Mouse (Mus musculus) inflammation-experienced regulatory T-cells, adult 16 weeks (primary cell): ENCODE data around the gene Mfsd4b5. TPM values are rescaled to one million over a fixed set of nuclear protein-coding genes. Genes with fewer than 3 reads are reported as not detected.

Experiments
- polyA plus RNA-seq: library from polyadenylated mRNA; unstranded; fragments of 100-300 nt; shearing (Covaris generic); gene quantifications from one replicate; pipeline ENCODE4 v1.2.1, GENCODE M21; 2017

The Mfsd4b5 gene
- polyA plus RNA-seq, result not detected

GRCm38 (mm10) chr10:39986466-39986865 lies at the start of gene Mfsd4b5:
Gene Mfsd4b5 (minus strand): TSS chr10:39986646.

GRCm38 (mm10) chr10:40024554-40025428 lies 38.3 kb upstream of the Mfsd4b5 start, which contains the start of gene Mfsd4b1:
Gene Mfsd4b1 (minus strand): TSS chr10:40025268.

GRCm38 (mm10) chr10:39959761-39960440 lies 26.5 kb downstream of the Mfsd4b5 start, which contains the start of gene Mfsd4b3:
Gene Mfsd4b3 (minus strand): TSS chr10:39960153.

GRCm38 (mm10) chr10:39926616-39927139 lies 59.8 kb downstream of the Mfsd4b5 start, which contains the start of gene Mfsd4b2:
Gene Mfsd4b2 (minus strand): TSS chr10:39926923.

Other genes starting within 250 kb of the Mfsd4b5 start
- 5.8 TPM for gene Mfsd4b4, start 87.4 kb downstream of the Mfsd4b5 start, polyA plus RNA-seq
- not detected for gene Mfsd4b2, start 59.7 kb downstream of the Mfsd4b5 start, polyA plus RNA-seq
- not detected for gene Mfsd4b3, start 26.5 kb downstream of the Mfsd4b5 start, polyA plus RNA-seq
- gene Mfsd4b1, start 38.6 kb upstream of the Mfsd4b5 start, polyA plus RNA-seq, result not detected
- 1.9 TPM for gene Slc16a10, start 155.6 kb upstream of the Mfsd4b5 start, polyA plus RNA-seq